Mouse (Mus musculus): ENCODE results near the gene Sec24c.

DNA sequence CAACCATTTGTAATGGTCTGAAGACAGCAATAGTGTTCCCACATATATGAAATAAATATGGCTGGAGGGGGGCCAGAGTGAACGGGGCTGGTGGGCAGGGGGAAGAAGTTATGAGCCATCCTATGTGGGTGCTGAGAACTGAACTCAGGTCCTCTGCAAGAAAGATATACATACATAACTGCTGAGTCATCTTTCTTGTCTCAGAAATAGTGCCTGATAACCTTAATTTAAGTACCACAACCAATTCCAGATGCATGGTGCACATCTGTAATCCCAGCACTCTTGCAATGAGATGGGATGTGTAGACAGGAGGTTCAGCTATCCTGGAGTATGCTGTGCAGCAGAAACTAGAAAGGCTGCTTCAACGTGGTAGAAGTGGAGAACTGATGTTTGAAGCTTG, 7.6 kb downstream of the Sec24c start:
- no peak for TF ChIP-seq CTCF (IDR thresholded peaks at IDR 0.05; ENCODE audit: control insufficient read depth, insufficient read depth, low read length)
- TF ChIP-seq POLR2A (IDR thresholded peaks at IDR 0.05; ENCODE audit: borderline replicate concordance, control insufficient read depth, low read depth, low read length): no peak
